Mouse (Mus musculus): ENCODE data around the gene Zfp385a.

DNA sequence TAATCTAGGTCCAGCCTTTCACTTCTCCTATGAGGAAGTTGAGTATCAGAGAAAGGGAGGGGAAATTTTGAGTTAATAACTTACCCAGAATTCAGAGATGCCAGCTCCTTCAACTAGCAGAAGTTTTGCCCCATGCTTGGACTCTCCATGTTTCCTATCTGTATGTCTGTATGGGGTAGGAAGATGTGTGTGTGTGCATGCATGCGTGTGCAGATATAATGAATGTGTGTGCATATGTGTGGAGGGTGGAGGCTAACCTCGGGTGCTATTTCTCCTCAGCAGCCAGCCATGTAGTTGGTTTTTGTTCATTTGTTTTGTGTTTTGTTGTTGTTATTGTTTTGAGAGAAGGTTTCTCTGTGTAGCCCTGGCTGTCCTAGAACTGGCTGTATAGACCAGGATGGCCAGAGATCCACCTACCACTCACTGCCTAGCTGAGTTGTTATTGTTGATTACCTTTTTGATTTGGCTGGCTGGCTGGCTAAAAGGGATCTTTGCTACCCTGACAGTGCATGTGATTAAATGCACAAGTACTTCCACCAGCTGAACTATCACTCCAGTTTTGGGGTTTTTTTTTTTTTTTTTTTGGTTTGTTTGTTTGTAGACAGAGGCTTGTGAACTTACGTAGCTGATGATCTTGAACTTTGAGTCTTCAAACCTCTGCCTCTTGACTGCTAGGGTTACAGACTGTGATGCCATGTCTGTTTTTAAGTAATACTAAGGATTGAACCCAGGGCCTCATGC, 58.3 kb downstream of the Zfp385a start:
- no peak for TF ChIP-seq CTCF (IDR thresholded peaks at IDR 0.05; ENCODE audit: borderline replicate concordance, insufficient read depth, low read length)
- no peak for TF ChIP-seq POLR2A (IDR thresholded peaks at IDR 0.05; ENCODE audit: low read depth, low read length)

All from embryonic fibroblast, embryonic 13.5 days (primary cell).